Comparison of ENCODE assay signal across 7 mouse cellular contexts in genomic region chr2:167834605-167835004, GRCm38 (mm10).
DNase-seq lines count a peak whose midpoint lies in the region; ATAC-seq lines count a peak whose summit lies in the region.

No protein-coding gene starts in this region.

- no peaks in the 10 kb centered on the region for H3K9me3 ChIP-seq in midbrain, embryonic 13.5 days
- no peaks in the 10 kb centered on the region for H3K9me3 ChIP-seq in midbrain, embryonic 15.5 days
- H3K9me3 ChIP-seq in intestine, embryonic 15.5 days, result no peaks in the 10 kb centered on the region

- H3K27me3 ChIP-seq in midbrain, embryonic 13.5 days, result no peaks in the 10 kb centered on the region
- H3K27me3 ChIP-seq in midbrain, embryonic 15.5 days (replicated peaks), result no peaks in the 10 kb centered on the region; the same call in 1 of the 2 replicates
- H3K27me3 ChIP-seq in intestine, embryonic 15.5 days (replicated peaks), result no peaks in the 10 kb centered on the region

- H3K4me1 ChIP-seq in midbrain, embryonic 13.5 days (replicated peaks), result peaks cover 16% of the 10 kb centered on the region
- H3K4me1 ChIP-seq in midbrain, embryonic 15.5 days, result peaks cover 13% of the 10 kb centered on the region
- H3K4me1 ChIP-seq in intestine, embryonic 15.5 days (replicated peaks), result peaks cover 28% of the 10 kb centered on the region

- no peaks in the 10 kb centered on the region for H3K36me3 ChIP-seq in midbrain, embryonic 13.5 days
- H3K36me3 ChIP-seq in midbrain, embryonic 15.5 days (replicated peaks), result no peaks in the 10 kb centered on the region
- H3K36me3 ChIP-seq in intestine, embryonic 15.5 days, result no peaks in the 10 kb centered on the region

- H3K27ac ChIP-seq in midbrain, embryonic 13.5 days, result no peak overlapping the region
- H3K27ac ChIP-seq in midbrain, embryonic 15.5 days, result no peak overlapping the region
- H3K27ac ChIP-seq in intestine, embryonic 15.5 days, result peak overlapping the region; percentile 56

- peak; percentile 96 for DNase-seq in fibroblast of lung, adult 2 months (ENCODE audit: low read depth)
- DNase-seq in lung, postnatal 4 days, result peak; percentile 85 to 92
- DNase-seq in right cerebral cortex, adult 18-20 months, result no peak
- DNase-seq in thymus, adult 18-20 months, result no peak

- ATAC-seq in midbrain, embryonic 13.5 days, result no peak
- ATAC-seq in midbrain, embryonic 15.5 days (replicated peaks), result no peak
- 0 out of 2 replicates have a peak, but pooled peaks have one; percentile 14 for ATAC-seq in intestine, embryonic 15.5 days

- no peak overlapping the region for H3K4me2 ChIP-seq in midbrain, embryonic 13.5 days (replicated peaks)
- no peak overlapping the region for H3K4me2 ChIP-seq in midbrain, embryonic 15.5 days
- no peak overlapping the region for H3K4me2 ChIP-seq in intestine, embryonic 15.5 days (replicated peaks)

- WGBS in midbrain, embryonic 13.5 days, result 82% methylated on average over 8 of the region's 8 CpGs
- WGBS in midbrain, embryonic 15.5 days, result 70% methylated on average over 8 of the region's 8 CpGs
- WGBS in intestine, embryonic 15.5 days, result 43% methylated on average over 8 of the region's 8 CpGs

- H3K9ac ChIP-seq in midbrain, embryonic 13.5 days (replicated peaks), result 0 out of 2 replicates have a peak overlapping the region, but pooled peaks have one; percentile 20
- no peak overlapping the region for H3K9ac ChIP-seq in midbrain, embryonic 15.5 days
- H3K9ac ChIP-seq in intestine, embryonic 15.5 days, result no peak overlapping the region

- no peak overlapping the region for H3K4me3 ChIP-seq in midbrain, embryonic 13.5 days (replicated peaks)
- H3K4me3 ChIP-seq in midbrain, embryonic 15.5 days, result no peak overlapping the region
- no peak overlapping the region for H3K4me3 ChIP-seq in intestine, embryonic 15.5 days (replicated peaks)

Comparison
In these comparisons a context has a peak if more than half of its experiments do, and no peak if none do; other contexts are left out.
1. DNase-seq: peak in fibroblast of lung, adult 2 months (single experiment) and lung, postnatal 4 days (2 of 2); none in right cerebral cortex, adult 18-20 months (single experiment) and thymus, adult 18-20 months (0 of 2).